Mouse (Mus musculus) left cerebral cortex, adult 11 months (tissue): Measurements from ENCODE around the gene Mageb16.

Experiments
- DNase-seq: peaks from one replicate; pipeline ENCODE4 v3.0.0; 2022; ENCODE audit warnings: low spot score

The Mageb16 gene

DNA sequence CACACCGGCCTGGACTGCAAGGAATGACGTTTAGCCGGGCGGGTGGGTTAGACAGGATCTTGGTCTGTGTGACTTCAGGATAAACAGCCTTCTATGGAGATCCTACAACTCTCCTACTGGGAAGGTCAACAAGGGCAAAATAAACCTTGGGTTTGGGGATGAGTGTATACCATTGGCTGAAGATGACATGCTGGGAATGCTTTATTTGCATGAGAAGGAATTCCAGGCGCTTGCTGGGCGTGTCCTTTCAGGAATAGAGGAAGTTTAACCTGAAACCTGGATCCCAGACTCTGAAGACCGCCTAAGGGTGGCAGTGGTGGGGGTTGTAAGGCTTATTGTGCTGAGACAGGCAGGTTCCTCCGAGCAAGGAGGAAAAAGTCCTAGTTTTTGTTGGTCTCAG, at the start of gene Mageb16:
Gene Mageb16, minus strand, starts transcription at position 25 of the 400 bp plus-strand sequence.
- DNase-seq: no peak

DNA sequence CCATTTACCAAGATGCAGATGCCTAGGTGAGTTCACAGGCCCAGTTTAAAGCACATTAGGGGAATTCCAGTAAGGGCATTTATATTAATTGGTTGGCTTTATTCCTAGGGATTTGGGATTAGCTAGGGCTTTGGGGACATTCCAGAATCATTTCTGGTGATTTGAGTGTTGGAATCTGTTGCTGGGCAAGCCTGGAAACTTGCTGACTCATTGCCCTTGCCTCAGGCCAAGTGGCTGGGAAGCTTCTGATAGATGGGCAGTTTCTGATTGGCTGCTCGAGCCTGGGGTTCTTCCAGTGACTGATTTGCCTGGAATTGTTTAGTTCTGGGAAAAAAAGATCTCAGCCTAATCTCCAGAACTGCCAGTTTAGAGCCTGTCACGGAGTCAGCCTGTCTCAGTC, 20.1 kb downstream of the Mageb16 start:
- no peak for DNase-seq

DNA sequence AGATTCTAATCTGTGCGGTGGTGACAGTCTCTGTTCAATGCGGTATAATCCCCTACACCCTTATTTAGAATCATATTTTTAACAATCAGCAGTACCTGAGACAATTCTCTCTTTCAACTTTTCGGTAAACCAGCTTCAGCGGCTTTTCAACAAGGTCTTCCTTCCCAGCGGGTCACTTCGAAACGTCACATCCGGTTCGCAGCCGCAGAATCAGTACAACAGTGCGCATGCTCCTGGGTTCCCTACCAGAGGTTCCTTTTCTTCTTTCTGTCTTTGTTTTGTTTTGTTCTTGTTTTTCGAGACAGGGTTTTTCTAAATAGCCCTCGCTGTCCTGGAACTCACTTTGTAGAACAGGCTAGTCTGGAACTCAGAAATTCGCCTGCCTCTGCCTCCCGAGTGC, 35.8 kb downstream of the Mageb16 start:
- no peak for DNase-seq

DNA sequence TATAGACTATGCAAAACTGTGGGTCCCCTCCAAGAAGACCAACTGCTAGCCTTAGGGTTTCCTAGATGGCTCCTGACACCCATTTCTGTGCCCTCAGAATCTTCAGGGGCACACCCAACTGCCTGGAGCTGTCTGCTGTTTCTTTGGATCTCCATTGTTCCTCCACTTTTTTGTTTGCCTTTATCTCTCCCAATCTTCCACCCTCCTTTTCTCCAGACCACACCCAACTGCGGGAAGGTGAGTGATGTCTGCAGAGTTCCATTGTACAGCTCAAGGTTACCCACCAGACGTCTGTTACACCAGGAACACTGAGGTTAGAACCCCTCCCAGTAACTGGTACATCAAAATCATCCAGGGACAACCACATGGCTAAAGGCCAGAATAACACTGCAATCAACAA, 64.8 kb downstream of the Mageb16 start:
- no peak for DNase-seq
